Mouse (Mus musculus): Measurements from ENCODE around the gene Zbtb34. TPM values are rescaled to one million over a fixed set of nuclear protein-coding genes. Genes with fewer than 3 reads are reported as not detected.

Zbtb34 gene
- polyA plus RNA-seq, 1 experiment from 2014 or later = 7.4 TPM

DNA sequence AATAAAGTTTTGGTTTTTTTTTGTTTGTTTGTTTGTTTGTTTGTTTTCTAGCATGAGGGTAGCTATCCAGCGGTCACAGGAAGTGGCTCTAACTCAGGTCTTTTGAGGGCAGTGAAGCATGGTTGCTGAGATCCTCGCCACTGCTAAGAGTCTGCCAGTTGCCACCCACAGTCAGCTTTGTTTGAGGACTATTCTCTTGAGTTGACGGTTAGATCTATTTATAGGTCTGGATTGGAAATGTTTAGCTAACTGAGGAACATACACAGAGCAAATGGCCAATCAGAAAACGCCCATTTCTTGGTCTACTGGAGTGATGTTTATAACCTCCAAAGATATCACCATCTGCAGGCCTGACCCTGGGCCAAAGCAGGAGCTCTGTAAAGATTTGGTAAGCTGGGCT is 11.6 kb upstream of the Zbtb34 start:
- DNase-seq (ENCODE audit: low spot score) = no peak
- Histone ChIP-seq H3K27me3 (replicated peaks; ENCODE audit: low read depth, poor library complexity, severe bottlenecking) (peaks cover 30% of the 10 kb centered on the region), H3K27ac (replicated peaks) (no peak overlapping the region), H3K36me3 (replicated peaks) (no peaks in the 10 kb centered on the region), H3K4me3 (no peak overlapping the region), H3K4me1 (peaks cover 35% of the 10 kb centered on the region), H3K9me3 (no peaks in the 10 kb centered on the region)
- WGBS = 71% methylated on average over 4 of the region's 4 CpGs

DNA sequence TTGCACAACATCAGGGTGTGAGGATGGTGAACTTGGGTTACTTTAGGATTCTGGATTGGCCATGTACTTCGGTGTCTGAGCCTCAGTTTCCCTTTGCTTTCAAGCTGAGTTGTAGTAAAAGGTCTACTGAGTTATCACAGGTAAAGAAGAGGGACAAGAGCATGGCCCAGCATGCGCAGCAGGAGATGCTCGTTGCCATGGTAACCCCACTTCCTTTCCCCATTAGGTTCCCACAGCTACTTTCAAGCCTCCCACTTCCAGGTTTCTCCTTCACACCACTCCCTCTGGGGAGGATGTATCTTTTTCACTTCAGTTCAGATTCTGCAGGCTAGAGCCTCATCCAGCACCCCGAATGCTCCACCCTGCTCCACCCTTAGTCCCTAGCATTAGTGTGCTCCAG is 9.8 kb upstream of the Zbtb34 start:
- peaks cover 45% of the 10 kb centered on the region for H3K27me3 ChIP-seq (replicated peaks; ENCODE audit: low read depth, poor library complexity, severe bottlenecking)
- DNase-seq (ENCODE audit: low spot score) = no peak
- no peak overlapping the region for H3K27ac ChIP-seq (replicated peaks)
- 33% methylated on average over 4 of the region's 4 CpGs for WGBS
- peaks cover 50% of the 10 kb centered on the region for H3K4me1 ChIP-seq
- H3K4me3 ChIP-seq = no peak overlapping the region
- H3K36me3 ChIP-seq (replicated peaks) = no peaks in the 10 kb centered on the region
- no peaks in the 10 kb centered on the region for H3K9me3 ChIP-seq

DNA sequence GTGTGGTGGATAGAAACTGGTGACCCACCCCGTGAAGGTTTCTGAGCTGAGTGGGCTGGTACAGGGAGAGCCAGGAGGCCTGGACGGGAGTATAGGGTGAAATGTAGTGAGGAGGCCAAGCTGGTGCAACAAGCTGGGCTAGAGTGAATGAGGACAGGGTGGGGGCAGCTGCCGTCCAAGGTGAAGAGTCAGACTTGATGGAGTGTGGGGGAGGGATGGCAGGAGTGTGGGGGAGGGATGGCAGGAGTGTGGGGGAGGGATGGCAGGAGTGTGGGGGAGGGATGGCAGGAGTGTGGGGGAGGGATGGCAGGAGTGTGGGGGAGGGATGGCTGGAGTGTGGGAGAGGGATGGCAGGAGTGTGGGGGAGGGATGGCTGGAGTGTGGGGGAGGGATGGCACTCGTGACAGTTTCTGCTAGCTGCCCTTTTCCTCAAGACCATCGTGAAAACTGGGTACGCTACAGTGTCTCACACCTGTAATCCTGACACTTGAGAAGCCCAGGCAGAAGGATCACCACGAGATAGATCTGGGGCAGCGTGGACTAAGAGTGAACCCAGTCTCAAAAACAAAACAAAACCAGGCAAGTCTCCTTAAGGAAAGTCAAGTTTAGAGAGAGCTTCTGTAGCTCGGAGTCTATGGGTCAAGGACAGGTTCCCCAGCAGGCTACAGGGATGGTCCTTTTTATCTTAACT is 9.0 kb upstream of the Zbtb34 start:
- 11% methylated on average over 9 of the region's 9 CpGs for WGBS
- Histone ChIP-seq H3K27ac (replicated peaks) (peak overlapping the region; percentile 63), H3K36me3 (replicated peaks) (no peaks in the 10 kb centered on the region), H3K4me1 (peaks cover 57% of the 10 kb centered on the region), H3K9me3 (no peaks in the 10 kb centered on the region), H3K27me3 (replicated peaks; ENCODE audit: low read depth, poor library complexity, severe bottlenecking) (peaks cover 53% of the 10 kb centered on the region), H3K4me3 (peak overlapping the region; percentile 21; the same call in 1 of the 2 replicates)
- no peak for DNase-seq (ENCODE audit: low spot score)

DNA sequence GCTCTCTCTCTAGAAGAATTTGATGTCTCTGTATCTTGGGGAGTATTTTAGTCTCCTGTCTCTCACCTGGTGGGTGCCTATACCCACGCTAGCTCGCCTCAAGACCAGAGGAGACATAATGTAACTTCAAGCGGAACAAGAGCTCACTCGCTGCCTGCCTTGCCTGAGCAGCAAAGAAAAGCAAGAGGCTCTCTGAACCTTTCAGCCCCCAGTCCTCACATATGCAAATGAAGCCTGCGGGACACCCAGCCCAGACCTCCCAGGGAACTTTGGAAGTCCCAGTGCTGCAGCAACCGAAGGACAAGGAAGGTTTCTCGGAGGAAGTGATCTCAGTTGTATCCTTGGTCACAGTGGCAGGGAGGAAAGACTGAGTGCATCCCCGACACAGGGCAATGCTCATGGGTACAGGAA is 8.4 kb upstream of the Zbtb34 start:
- no peak for DNase-seq (ENCODE audit: low spot score)
- peaks cover 59% of the 10 kb centered on the region for H3K27me3 ChIP-seq (replicated peaks; ENCODE audit: low read depth, poor library complexity, severe bottlenecking)
- no peaks in the 10 kb centered on the region for H3K9me3 ChIP-seq
- H3K4me3 ChIP-seq = peak overlapping the region; percentile 21; the same call in 1 of the 2 replicates
- 5% methylated on average over 8 of the region's 8 CpGs for WGBS
- no peaks in the 10 kb centered on the region for H3K36me3 ChIP-seq (replicated peaks)
- H3K4me1 ChIP-seq = peaks cover 62% of the 10 kb centered on the region
- peak overlapping the region; percentile 63 for H3K27ac ChIP-seq (replicated peaks)

DNA sequence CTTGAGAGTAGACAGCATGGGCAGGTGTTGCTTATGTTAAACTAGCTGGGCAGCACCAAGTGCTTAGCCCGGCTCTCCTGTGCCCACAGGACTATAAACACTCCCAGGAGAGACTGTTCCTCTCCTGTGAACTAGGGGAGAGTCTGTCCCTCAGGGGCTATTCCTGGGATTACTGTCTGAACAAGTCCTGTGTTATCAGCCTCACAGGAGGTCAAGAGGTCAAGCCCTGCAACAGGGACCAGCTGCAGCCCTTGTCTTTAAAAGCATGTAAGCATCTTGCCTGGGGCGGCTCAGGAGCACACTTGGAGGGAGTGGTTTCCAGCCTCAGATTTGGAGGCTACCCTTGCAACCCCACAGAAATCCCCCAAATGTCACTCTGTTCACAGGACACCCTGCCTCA is 7.3 kb upstream of the Zbtb34 start:
- 6% methylated on average over 2 of the region's 2 CpGs for WGBS
- Histone ChIP-seq H3K27me3 (replicated peaks; ENCODE audit: low read depth, poor library complexity, severe bottlenecking) (peaks cover 59% of the 10 kb centered on the region), H3K9me3 (no peaks in the 10 kb centered on the region), H3K27ac (replicated peaks) (no peak overlapping the region; the same call in 1 of the 2 replicates), H3K4me3 (no peak overlapping the region), H3K36me3 (replicated peaks) (no peaks in the 10 kb centered on the region), H3K4me1 (peaks cover 62% of the 10 kb centered on the region)
- DNase-seq (ENCODE audit: low spot score) = peak; percentile 64

DNA sequence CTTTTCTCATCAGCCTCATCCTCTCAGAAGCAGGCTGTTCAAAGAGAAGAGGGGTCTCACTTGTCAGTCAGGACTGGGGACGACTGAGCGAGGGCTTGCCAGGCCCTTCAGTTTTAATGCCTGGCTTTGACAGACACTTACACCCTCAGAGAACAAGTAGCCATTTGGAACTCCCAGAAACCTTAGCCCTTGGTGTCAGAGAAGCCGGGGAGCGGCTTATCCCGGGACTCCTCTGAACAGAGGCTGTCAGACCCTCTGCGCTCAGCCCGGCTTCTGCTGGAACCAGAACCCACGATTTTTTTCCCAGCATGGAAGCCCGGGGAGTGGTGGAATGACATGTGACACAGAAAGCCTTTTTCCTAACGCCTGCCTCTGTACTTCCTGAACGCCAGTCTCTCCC is 6.1 kb upstream of the Zbtb34 start:
- WGBS = 25% methylated on average over 11 of the region's 11 CpGs
- Histone ChIP-seq H3K36me3 (replicated peaks) (no peaks in the 10 kb centered on the region), H3K4me1 (peaks cover 62% of the 10 kb centered on the region), H3K27ac (replicated peaks) (no peak overlapping the region), H3K4me3 (no peak overlapping the region), H3K27me3 (replicated peaks; ENCODE audit: low read depth, poor library complexity, severe bottlenecking) (peaks cover 59% of the 10 kb centered on the region), H3K9me3 (no peaks in the 10 kb centered on the region)
- peak; percentile 48 for DNase-seq (ENCODE audit: low spot score)

DNA sequence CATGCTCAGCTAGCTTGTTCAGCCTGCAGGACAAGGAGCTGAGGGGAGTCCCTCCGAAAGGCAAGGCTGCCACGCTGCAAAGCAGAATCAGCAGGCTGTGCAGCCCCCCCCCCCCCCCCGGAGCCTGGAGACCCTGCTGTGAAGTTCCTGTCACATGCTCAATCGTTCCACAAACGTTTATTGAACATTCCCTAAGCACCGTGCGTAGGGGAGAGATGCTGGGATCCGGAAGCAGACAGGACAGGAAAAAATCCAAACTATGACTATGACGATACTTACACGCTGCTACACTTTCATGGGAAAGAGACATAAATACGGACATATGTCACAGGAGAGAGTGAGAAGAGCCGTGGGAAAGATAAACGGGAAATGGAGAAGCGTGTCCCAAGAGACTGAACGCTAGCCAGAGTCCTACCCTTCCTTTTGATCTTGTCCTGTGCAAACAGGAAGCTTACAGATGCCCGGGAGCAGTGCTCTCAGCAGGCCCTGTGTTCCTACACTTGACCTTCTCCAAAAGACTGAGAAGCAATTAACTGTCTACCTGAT is 5.0 kb upstream of the Zbtb34 start:
- peak; percentile 56 for DNase-seq (ENCODE audit: low spot score)
- Histone ChIP-seq H3K4me3 (peak overlapping the region; percentile 45), H3K27ac (replicated peaks) (peak overlapping the region; percentile 31), H3K9me3 (no peaks in the 10 kb centered on the region), H3K4me1 (peaks cover 61% of the 10 kb centered on the region), H3K27me3 (replicated peaks; ENCODE audit: low read depth, poor library complexity, severe bottlenecking) (peaks cover 58% of the 10 kb centered on the region), H3K36me3 (replicated peaks) (no peaks in the 10 kb centered on the region)
- WGBS = 6% methylated on average over 16 of the region's 16 CpGs

DNA sequence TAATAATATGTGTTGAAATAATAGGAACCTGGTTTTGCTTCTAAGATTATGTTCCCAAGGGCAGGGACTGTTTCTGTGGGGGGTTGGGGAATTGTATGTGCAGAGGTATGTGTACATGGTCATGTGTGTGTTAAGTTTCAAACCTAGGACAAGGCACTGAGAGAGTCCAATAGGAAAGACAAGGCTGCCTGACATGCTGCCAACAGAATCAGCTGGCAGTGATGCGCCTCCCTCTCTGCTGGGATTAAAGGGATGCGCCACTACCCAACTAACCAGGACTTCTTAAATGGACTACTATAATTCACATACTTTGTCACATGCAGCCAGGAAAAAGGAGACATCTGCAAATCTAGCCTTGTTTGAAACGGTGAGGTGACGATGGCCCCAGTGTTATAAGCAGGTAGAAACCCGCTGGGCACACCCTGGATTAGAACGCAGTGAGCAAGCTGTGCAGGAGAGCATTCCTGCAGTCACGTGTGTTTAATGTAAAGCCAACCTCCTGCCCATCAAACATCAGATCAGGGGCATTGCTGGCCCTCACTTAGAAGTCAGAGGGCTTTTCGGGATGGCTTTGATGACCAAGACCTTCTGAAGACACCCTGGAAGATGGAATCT is 4.0 kb upstream of the Zbtb34 start:
- H3K27me3 ChIP-seq (replicated peaks; ENCODE audit: low read depth, poor library complexity, severe bottlenecking) = peaks cover 49% of the 10 kb centered on the region
- WGBS = 43% methylated on average over 8 of the region's 8 CpGs
- H3K27ac ChIP-seq (replicated peaks) = no peak overlapping the region
- H3K9me3 ChIP-seq = no peaks in the 10 kb centered on the region
- no peak for DNase-seq (ENCODE audit: low spot score)
- H3K4me3 ChIP-seq = no peak overlapping the region
- no peaks in the 10 kb centered on the region for H3K36me3 ChIP-seq (replicated peaks)
- H3K4me1 ChIP-seq = peaks cover 58% of the 10 kb centered on the region

DNA sequence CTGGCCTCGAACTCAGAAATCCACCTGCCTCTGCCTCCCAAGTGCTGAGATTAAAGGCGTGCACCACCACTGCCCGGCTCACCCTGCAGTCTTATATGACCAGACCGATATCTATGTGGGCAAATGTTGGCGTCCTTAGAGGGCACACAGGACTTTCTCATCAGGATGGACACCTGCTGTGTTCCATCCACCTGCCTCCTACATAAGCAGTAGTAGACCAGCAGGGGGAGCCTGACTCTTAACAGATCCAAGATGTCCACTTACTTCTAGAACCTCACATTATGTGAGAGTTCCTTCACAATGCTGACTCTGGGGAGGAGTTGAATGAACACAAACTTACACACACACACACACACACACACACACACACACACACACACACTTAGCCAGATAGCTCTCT is 1.8 kb upstream of the Zbtb34 start:
- Histone ChIP-seq H3K4me1 (peaks cover 52% of the 10 kb centered on the region), H3K27ac (replicated peaks) (no peak overlapping the region)
- 56% methylated on average over 5 of the region's 5 CpGs for WGBS

DNA sequence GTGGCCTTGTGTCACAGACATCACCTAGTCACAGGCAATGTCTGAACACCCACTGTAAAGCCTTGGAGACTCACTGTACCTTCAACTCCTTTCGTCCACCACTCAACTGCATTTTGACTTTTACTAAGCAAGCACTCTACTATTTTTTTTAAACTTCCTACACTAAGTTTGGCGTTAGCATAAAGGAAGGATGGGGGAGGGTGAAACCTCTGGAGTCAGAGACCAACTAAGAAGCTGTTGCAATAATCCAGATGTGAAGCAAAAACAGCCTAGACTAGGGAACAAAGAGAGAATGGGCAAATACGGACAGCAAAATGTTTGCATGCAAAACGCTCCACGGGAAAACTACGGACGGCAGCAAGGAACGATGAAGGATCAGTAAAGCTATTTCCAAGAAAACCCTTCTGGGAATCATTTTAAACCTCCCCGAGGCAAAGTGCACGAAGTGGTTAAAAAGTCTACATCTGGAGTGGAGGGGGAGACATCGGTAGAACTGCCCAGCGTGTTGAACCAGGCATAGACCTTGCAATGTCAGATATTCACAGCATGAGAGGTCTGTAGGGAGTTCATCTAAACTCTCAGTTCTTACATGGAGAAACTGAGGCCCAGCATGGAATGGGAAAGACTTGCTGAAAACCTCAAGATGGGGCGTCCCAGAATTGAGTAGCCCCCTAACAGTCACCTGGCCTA is 898 bp downstream of the Zbtb34 start:
- peaks cover 27% of the 10 kb centered on the region for H3K36me3 ChIP-seq (replicated peaks)
- peaks cover 37% of the 10 kb centered on the region for H3K4me1 ChIP-seq
- H3K27me3 ChIP-seq (replicated peaks; ENCODE audit: low read depth, poor library complexity, severe bottlenecking) = peaks cover 7% of the 10 kb centered on the region
- WGBS = 11% methylated on average over 13 of the region's 13 CpGs
- H3K4me3 ChIP-seq = peak overlapping the region; percentile 100
- no peaks in the 10 kb centered on the region for H3K9me3 ChIP-seq
- H3K27ac ChIP-seq (replicated peaks) = peak overlapping the region; percentile 92
- DNase-seq (ENCODE audit: low spot score) = no peak

More for the DNA sequence above, 1.8 kb upstream of the Zbtb34 start:
- Histone ChIP-seq H3K9me3 (no peaks in the 10 kb centered on the region), H3K27me3 (replicated peaks; ENCODE audit: low read depth, poor library complexity, severe bottlenecking) (peaks cover 32% of the 10 kb centered on the region), H3K36me3 (replicated peaks) (peaks cover 6% of the 10 kb centered on the region; the same call in 1 of the 2 replicates), H3K4me3 (no peak overlapping the region)
- peak; percentile 45 for DNase-seq (ENCODE audit: low spot score)

DNA sequence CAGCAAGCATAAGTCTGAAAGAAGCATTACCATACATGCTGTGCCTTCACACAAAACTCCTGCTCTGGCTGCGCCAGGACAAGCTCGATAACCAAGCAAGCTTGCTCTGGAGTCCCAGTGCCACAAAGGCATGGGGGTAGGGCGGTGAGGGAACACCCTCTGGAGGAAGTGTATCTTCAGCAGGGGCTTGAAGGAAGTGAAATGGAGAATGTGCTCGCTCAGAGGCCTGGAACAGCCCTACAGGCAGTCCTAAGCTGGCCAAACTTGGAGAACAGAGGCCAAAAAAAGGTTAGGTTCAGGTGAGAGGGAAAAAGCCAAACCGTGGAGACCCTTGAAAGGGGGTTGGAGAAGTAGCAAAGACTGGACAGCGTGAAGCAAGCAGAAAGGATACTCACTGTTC is 1.8 kb downstream of the Zbtb34 start:
- Histone ChIP-seq H3K27me3 (replicated peaks; ENCODE audit: low read depth, poor library complexity, severe bottlenecking) (no peaks in the 10 kb centered on the region), H3K4me3 (peak overlapping the region; percentile 100), H3K27ac (replicated peaks) (peak overlapping the region; percentile 48; the same call in 1 of the 2 replicates), H3K9me3 (no peaks in the 10 kb centered on the region), H3K4me1 (peaks cover 32% of the 10 kb centered on the region), H3K36me3 (replicated peaks) (peaks cover 33% of the 10 kb centered on the region)
- no peak for DNase-seq (ENCODE audit: low spot score)
- 36% methylated on average over 6 of the region's 6 CpGs for WGBS

DNA sequence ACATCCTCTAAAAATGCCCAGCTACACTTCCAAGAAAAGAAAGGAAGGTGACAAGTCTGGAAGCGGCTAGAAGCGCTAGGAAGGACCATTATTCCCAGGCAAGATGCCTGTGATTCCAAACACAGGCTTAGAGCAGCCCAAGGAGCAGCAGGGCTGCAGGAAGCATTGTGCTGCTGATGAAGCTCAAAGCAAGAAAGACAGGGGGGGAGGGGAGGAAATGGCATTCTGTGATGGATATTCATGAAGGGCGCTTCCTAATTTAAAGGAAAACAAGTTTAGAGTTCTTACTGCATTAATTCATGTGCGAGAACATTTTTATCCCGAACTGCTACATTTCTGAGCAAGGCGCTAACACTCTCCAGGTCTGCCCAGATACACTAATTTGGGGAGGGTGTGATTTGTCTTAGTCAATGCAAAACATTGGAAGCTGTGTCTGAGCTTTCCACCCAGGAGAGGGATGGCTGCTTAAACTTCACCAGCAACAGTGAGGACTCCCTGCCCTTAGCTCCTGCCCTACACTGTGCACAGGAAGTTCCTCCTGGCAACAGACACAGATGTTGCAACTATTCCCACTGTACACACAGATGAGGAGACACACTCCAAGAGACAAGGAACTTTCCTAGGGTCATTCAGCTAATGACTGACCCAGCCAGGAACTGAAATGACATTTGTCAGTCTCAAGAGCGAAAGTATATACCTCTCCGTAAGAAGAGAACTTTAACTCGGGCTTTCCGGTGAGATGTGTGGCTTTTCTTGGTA is 4.3 kb downstream of the Zbtb34 start:
- H3K9me3 ChIP-seq = no peaks in the 10 kb centered on the region
- DNase-seq (ENCODE audit: low spot score) = no peak
- no peak overlapping the region for H3K27ac ChIP-seq (replicated peaks)
- H3K36me3 ChIP-seq (replicated peaks) = peaks cover 53% of the 10 kb centered on the region
- peaks cover 33% of the 10 kb centered on the region for H3K4me1 ChIP-seq
- WGBS = 67% methylated on average over 10 of the region's 10 CpGs
- no peak overlapping the region for H3K4me3 ChIP-seq
- no peaks in the 10 kb centered on the region for H3K27me3 ChIP-seq (replicated peaks; ENCODE audit: low read depth, poor library complexity, severe bottlenecking)
